Mouse (Mus musculus): Measurements from ENCODE around the gene Glo1.

The Glo1 gene

DNA sequence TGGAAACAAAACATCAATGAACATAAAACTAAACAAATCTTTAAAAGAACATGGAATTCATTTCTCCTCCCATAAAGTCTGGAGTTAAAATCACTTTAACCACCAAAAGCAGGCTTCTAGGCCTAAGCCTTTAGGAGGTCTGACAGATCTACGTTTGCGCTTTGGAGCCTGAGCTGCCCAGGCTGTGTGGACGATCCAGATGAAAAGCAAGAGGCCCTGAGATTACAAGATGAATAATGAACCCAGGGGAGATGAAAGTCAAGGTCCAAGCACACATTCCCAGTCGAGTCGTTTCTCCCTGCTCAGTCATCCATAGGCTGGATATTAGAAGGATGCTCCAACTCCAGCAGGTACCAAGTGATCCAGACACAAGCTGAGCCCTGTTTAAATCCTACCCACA is 90.0 kb downstream of the Glo1 start:
- CTCF ChIA-PET: interaction anchor here in 2 of 4 experiments (0.6 to 3.2 kb wide), 6 partner anchors 13 to 266 kb away, joined by 3 to 12 read pairs (median 3); no protein-coding TSS in a partner anchor
- POLR2A ChIA-PET: interaction anchor here in 1 of 4 experiments (0.6 to 1.7 kb wide), 3 partner anchors 8 to 76 kb away, joined by 3 to 5 read pairs (median 3); no protein-coding TSS in a partner anchor
